Mouse (Mus musculus): ENCODE data around the gene Ldhd. TPM values are rescaled to one million over a fixed set of nuclear protein-coding genes. Genes with fewer than 3 reads are reported as not detected.
A peak's percentile ranks its signal among the peaks of the same experiment; 100 is the strongest.

Ldhd gene
- total RNA-seq, 2 experiments from 2014 or later = 29.2 to 35.8 TPM

DNA sequence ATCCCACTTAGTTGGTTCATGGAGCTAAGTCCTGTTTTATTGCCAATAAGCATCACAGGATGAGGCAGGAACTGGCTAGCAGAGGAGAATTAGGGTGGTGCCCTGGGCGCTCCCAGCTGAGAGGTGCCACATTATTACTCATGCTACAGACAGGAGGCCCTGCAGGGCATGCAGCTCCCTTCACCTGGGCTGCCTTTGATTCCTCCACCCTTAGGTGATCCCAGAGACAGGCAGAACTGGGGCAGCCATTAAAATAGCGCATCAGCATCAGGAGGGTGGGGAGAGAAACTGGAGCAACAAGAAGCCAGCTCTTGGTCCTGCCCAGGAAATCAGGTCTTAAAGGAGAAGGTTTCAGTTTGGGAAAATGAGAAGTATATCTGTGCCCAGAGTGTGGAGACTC, 25.2 kb downstream of the Ldhd start:
- intact Hi-C loops (cut with DNase I) = no loop called here
- Histone ChIP-seq H3K27ac (peak overlapping the region; percentile 35; the same call in 1 of the 2 replicates), H3K4me3 (no peak overlapping the region)
- TF ChIP-seq CTCF (IDR thresholded peaks at IDR 0.05) = no peak
- no peak for DNase-seq

DNA sequence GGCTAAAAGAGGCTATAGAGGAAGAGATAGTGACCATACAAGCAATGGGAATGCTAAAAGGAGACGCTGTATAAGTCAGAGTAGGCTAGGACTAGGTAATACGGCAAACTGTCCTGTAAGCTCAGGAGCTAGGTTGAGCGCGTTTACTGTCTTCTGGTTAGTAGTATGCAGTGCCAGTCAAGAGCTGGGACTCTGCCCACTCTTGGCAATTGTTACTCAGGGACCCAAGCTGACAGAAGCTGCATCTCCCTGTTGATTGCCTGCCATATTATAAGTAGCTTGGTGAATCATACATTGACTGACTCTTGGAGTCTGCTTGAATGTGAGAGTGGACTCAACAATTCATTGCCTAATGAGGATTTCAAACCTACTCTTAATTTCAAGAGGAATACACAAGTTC, 28.1 kb downstream of the Ldhd start:
- intact Hi-C loops (cut with DNase I) = no loop called here
- no peak overlapping the region for H3K27ac ChIP-seq
- TF ChIP-seq CTCF (IDR thresholded peaks at IDR 0.05) = no peak
- no peak for DNase-seq
- no peak overlapping the region for H3K4me3 ChIP-seq

DNA sequence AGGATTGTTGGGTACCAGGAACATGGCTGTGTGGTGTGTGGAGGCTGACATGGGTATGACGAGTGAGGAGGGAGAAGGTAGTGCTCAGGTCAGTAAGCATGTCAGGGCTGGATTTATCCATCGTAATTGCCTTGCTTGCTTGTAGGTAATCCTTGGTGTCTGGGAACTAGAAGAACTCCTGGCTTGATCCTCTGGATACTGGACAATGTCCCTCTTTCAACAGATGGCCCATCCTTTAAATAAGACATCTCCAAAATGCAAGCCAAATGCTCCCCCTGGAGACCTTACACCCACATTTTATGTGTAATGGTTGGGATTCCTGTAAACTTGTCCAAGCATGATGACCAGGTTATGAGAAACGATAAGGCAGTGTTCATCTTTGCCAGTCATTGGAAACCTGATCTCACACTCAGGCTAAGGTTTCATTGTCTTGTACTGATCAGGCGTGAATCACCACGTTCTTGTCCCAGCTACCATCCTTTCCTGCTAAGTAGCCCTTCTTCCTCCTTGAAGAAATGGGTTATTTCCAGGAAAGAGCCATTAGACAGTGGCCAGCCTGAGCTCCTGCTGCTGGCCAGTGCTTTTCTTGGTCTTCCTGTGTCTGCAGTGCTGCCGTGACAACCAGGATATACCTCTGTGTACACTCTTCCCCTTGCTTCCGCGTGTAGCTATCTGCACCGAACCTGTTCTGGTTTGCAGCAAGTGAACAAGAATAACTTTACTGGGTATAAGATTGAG, 30.3 kb downstream of the Ldhd start:
- H3K27ac ChIP-seq = peak overlapping the region; percentile 40; the same call in 1 of the 2 replicates
- no peak for DNase-seq
- no peak overlapping the region for H3K4me3 ChIP-seq
- intact Hi-C loops (cut with DNase I) = no loop called here
- TF ChIP-seq CTCF (IDR thresholded peaks at IDR 0.05) = no peak

DNA sequence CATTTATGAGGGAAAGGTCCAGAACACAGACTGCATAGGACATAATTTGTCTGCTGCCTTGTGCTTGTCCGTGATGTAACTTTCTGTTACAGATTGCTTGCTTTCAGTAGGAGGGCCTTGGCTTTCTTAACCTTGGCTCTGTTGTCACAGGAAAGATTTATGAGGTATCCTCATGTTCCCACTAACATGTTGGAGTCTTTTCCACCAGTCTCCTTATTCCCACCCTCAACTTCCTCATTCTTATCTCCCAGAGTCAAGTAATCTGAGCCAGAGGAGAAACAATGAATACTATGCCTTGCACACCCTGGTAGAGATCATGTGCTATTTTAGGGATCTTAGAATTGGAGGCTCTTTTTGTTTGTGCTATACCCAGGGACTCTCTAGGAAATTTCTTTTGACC, 32.9 kb downstream of the Ldhd start:
- intact Hi-C loops (cut with DNase I) = no loop called here
- peak overlapping the region; percentile 70 for H3K27ac ChIP-seq
- DNase-seq = no peak
- TF ChIP-seq CTCF (IDR thresholded peaks at IDR 0.05) = no peak
- H3K4me3 ChIP-seq = peak overlapping the region; percentile 27

DNA sequence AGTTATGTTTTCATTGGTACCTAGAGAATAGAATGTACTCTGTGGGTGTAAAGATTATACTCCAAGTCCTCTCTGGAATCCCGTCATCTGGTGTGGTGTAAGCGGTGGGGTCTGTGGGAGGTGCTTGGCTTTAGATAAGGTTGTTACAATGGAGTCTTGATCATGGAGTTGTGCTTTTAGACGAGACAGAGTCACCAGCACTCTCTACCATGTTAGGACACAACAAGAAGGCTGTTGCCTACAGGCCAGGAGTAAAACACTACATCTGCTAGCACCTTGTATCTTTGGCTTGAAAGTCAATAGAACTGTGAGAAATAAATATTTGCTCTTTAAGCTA, 33.7 kb downstream of the Ldhd start:
- DNase-seq = no peak
- no peak for TF ChIP-seq CTCF (IDR thresholded peaks at IDR 0.05)
- Histone ChIP-seq H3K4me3 (no peak overlapping the region; the same call in 1 of the 2 replicates), H3K27ac (peak overlapping the region; percentile 70)
- intact Hi-C loops (cut with DNase I) = no loop called here

DNA sequence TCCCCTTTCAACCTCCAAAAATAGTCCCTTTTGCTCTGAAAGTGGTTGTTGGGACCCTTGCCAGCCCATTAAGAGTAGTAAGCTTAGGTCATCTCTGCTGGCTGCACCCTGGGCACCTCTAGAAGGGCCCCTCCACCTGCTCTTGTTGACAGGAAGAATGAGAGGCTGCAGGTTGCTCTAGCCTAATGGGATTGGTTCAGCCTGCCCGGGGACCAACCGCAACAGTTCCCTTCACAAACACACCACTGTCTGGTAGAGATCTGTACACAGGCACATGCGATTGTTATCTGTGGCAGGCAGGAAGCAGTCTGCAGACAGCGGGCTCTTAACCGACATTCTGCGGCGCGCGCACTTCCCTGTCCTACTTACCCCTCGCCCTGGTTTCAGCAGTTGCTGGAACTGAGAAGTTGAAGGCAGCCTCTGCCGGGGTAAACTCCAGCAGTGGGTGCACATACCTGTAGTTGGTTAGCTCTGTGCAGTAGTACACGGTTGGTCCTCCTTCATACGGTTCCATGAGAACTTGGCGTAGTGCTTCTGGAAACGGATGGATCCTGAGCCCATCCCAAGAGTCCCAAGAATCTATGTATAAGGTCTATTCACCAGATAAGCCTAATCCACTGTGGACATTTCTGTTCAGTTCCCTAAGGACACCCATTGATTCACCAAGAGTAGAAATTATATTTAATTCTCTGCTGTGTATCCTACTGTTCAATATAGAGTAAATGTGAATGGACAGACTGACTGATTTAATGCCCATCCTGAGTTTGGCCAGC, 34.3 kb downstream of the Ldhd start:
- H3K27ac ChIP-seq = peak overlapping the region; percentile 70
- intact Hi-C loops (cut with DNase I) = no loop called here
- TF ChIP-seq CTCF (IDR thresholded peaks at IDR 0.05) = no peak
- H3K4me3 ChIP-seq = peak overlapping the region; percentile 16
- no peak for DNase-seq

DNA sequence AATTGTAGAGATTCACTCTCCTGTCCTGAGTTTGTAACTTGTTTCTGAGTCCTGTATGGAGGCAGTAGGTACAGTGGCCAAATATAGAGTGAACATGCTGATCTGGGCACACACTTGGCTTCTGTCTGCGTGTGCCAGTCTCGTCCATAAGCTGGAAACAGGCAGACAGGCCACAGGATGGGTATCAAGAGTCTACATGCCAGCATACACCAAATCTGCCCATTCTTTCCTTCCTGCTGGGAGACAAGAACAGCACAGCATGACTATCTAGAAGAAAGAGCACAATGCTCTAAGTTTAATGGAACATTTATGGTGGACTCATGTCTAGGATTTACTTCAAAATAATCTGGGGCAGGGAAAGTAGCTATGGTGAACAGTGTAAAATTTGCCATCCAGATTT, 35.2 kb downstream of the Ldhd start:
- intact Hi-C loops (cut with DNase I) = no loop called here
- no peak for TF ChIP-seq CTCF (IDR thresholded peaks at IDR 0.05)
- Histone ChIP-seq H3K27ac (peak overlapping the region; percentile 70), H3K4me3 (no peak overlapping the region)
- DNase-seq = no peak

DNA sequence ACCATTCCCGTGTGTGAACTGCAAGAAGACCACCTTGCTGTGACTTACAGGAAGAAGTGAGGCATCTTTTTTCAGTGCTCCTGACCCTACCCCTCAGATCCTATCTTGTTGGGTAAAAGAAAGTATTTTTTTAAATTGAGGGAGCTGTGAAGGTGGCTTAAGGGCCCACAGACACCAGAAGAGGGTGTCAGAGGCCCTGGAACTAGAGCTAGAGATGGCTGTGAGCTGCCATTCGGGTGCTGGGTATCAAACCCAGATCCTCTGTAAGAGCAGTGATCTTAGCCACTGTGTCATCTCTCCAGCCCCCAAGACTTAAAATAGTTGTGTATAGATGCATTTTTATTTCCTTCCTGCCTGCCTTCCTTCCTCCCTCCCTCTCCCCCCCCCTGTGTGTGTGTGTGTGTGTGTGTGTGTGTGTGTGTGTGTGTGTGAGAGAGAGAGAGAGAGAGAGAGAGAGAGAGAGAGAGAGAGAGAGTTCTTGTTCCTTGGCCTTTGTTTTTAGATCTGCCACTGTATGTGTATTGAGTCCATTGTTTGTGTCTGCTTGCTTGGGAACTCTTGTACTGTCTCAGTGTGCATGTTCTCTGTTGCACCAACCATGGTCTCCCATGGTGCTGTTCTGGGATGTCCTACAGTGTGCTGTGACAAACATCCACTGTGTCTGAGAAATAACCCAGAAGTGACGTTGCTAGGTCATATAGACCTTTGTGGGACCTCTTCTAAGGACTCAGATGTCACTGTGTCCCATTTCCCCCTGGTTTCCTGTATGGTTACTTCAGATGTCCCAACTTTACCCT, 35.9 kb downstream of the Ldhd start:
- TF ChIP-seq CTCF (IDR thresholded peaks at IDR 0.05) = no peak
- Histone ChIP-seq H3K4me3 (no peak overlapping the region), H3K27ac (peak overlapping the region; percentile 70)
- intact Hi-C loops (cut with DNase I) = no loop called here
- no peak for DNase-seq

DNA sequence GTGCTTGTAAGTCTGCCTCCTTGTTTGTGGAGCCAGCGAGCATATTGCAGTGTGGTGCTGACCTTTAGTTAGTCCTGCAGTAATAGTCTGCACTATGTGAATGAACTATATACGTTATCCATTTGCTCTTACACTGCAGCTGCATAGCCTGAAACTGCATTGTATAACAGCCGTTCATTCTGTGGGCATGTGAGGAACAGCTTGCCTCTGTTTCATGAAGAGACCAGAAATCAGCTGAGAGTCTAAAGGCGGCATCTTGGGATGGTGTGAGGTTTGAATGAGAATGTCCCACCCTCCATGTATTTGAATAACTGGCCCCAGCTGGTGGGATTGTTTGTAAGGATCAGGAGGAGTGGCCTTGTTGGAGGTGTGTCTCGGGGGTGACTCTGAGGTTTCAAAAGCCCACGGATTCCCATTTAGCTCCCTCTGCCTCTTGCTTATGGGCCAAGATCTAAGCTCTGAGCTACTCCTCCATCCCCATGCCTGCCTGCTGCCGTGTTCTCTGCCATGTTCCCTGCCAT, 37.7 kb downstream of the Ldhd start:
- intact Hi-C loops (cut with DNase I) = no loop called here
- DNase-seq = no peak

DNA sequence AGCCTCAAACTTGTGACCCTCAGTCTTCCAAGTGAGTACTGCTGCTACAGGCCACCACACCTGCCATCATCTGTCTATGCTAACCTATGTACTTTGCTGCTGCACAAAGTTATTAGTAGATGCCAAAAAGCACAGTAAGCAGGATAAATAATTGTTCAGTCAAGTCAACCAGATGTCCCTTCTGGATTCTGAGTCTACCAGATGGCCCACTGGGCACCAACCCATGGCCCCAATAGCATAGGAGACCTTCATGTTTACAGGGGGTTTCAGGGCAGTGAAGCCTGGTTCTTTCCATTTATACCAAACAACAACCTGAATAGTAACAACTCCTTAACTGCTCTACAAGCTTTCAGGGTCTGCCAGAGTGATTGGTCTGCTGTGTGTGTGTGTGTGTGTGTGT, 39.0 kb downstream of the Ldhd start:
- Histone ChIP-seq H3K4me3 (no peak overlapping the region), H3K27ac (no peak overlapping the region)
- TF ChIP-seq CTCF (IDR thresholded peaks at IDR 0.05) = no peak
- intact Hi-C loops (cut with DNase I) = no loop called here
- no peak for DNase-seq

More for the DNA sequence above, 37.7 kb downstream of the Ldhd start:
- Histone ChIP-seq H3K27ac (no peak overlapping the region), H3K4me3 (no peak overlapping the region)
- TF ChIP-seq CTCF (IDR thresholded peaks at IDR 0.05) = no peak

DNA sequence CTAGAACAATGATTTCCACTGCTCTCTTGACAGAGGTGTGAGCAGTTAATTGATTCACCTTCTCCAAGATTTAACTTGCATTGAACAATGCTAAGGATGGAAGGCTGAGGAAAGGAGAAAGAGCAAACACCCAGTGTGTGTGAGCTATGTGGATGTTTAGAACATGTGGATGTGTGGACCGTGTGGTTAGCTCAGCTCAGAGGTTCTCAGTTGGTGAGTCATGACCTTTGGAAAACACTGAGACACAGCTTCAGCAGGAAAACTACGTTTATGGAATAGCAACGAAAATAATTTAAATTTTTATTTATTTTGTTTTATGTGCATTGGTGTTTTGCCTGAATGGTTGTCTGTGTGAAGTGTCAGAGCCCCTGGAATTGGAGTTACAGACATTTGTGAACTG, 40.0 kb downstream of the Ldhd start:
- Histone ChIP-seq H3K27ac (no peak overlapping the region), H3K4me3 (no peak overlapping the region)
- intact Hi-C loops (cut with DNase I) = no loop called here
- TF ChIP-seq CTCF (IDR thresholded peaks at IDR 0.05) = no peak
- no peak for DNase-seq

DNA sequence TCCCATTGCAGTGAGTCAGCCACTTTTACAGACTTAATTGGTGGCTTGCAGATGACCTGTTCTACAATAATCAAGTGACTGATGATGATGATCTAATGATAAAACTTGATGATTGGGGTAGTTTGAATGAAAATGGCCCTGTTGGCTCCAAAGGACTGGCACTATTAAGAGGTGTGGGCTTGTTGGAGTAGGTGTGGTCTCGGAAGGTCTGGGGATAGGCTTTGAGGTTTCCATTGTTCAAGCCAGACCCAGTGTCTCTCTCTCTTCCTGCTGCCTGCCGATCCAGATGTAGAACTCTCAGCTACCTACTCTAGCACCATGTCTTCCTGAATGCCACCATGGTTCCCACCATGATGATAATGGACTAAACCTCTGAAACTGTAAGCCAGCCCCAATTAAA, 41.8 kb downstream of the Ldhd start:
- H3K27ac ChIP-seq = no peak overlapping the region
- TF ChIP-seq CTCF (IDR thresholded peaks at IDR 0.05) = no peak
- DNase-seq = no peak
- intact Hi-C loops (cut with DNase I) = no loop called here
- no peak overlapping the region for H3K4me3 ChIP-seq
